Mouse (Mus musculus) erythroid progenitor cell, adult 5-6 weeks (primary cell): ENCODE data around the gene Crygs. TPM values are rescaled to one million over a fixed set of nuclear protein-coding genes. Genes with fewer than 3 reads are reported as not detected.
"Not testable (repeated sequence)": the region's sequence is repeated elsewhere in the genome, so short reads cannot be mapped to it uniquely, and the experiment has no call there.

Experiments
- ATAC-seq: replicated peaks from 2 replicates; pipeline ENCODE4 v1.8.0; 2016; ENCODE audit warnings: moderate number of reproducible peaks, mild to moderate bottlenecking, moderate TSS enrichment, inconsistent platforms; ENCODE audit not compliant: poor library complexity, low FRiP score, severe bottlenecking
- total RNA-seq, 2 experiments: library from RNA; stranded (forward) in 1 of 2; stranded (reverse) in 1 of 2; fragments of 150-400 nt in 1 of 2; fragments of 186-747, 209-891 nt in 1 of 2; gene quantifications; 2 replicates each; pipeline versions ENCODE4 v1.2.3 to v1.2.4; 2015 to 2017; ENCODE audit warnings: low replicate concordance in 2 of 2

Crygs gene
- total RNA-seq, 2 experiments from 2014 or later, result not detected

DNA sequence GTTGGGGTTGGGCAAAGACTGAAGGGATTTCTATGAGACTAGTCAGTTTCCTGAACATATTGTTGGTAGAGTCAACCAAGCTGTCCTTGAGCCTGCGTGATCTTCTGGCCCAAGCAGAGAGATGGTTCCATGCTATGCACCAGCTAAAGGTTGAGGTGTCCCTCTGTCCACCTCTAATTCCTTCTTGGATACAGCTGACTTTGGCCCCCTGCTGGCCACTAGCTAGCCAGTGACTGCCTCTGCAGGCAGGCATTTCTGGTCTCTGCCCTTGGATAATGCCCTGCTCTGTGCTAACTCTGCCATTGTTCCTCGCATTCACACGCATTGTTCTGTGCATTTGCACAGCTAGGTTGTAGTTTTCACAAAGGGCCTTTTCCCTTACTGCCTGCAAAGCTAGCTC, 15.9 kb downstream of the Crygs start:
- no peak for ATAC-seq

DNA sequence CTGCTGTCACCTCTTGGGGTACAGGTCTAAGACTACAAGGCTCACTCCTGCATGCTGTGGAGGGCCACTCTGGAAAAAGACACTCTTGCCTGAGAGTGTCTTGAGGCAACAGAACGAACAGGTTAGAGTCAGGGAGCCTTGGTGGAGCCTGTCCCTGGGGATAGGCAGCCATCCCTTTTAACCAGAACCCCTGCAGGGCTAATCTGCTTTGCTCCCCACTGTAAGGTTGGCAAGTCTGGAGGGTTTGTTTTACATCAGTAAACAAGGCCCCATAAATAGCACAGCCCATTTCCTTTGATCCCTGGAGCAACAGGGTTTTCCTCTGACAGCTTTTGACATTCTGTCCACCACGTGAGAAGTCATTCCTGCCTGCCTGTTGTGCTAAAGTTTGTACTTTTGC, 20.1 kb downstream of the Crygs start:
- ATAC-seq, result no peak

GRCm38 (mm10) chr16:22789908-22790367, 21.4 kb downstream of the Crygs start:
- no peak for ATAC-seq

GRCm38 (mm10) chr16:22782686-22783085, 28.7 kb downstream of the Crygs start:
- no peak for ATAC-seq

GRCm38 (mm10) chr16:22779228-22779835, 32.0 kb downstream of the Crygs start:
- no peak for ATAC-seq

DNA sequence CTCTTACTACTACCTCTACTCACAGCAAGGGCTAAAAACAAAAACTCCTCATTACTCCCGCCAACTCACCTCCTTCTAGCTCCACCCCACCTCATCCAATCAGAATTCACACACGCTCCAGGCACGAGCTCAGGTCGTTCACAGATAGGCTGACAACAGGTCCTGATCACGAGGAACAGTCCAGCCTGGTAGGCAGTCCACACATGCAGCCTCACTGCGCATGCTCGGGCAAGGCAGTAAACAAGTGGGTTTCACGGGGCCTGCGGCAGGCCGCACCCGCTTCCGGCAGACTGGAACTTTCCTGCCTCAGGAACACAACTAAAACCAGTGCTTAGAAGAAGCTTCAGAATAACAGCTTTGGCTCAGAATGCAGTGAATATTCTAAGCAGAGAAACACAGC, 33.1 kb downstream of the Crygs start:
- not testable (repeated sequence) for ATAC-seq

- ATAC-seq, result no peak
Measured at GRCm38 (mm10) chr16:22775471-22775985, 35.8 kb downstream of the Crygs start.

GRCm38 (mm10) chr16:22768661-22769060, 42.7 kb downstream of the Crygs start:
- no peak for ATAC-seq

GRCm38 (mm10) chr16:22767405-22767804, 44.0 kb downstream of the Crygs start:
- no peak for ATAC-seq

DNA sequence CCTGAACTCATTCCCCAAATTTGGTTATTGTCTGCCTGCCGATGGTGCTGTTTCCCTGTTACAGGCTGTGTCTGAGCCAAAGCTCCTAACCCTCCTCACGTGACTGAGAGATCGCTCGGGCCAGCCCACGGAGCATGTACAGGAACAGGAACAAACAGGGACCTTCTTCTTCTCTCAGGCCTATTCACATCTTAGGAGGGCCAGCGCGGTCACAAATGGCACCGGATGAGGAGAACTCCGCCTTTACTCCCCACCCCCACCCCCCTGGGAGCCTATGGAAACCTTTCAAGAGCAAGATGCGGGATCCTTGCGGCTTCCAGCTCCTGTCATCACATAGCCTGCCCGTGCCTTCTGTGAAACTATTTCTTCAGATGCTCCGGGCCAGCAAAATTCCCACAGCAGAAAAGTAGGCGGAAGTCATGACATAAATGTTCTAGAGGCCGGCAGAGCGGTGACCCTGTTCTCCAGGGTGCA, 44.6 kb downstream of the Crygs start:
- ATAC-seq, result no peak

DNA sequence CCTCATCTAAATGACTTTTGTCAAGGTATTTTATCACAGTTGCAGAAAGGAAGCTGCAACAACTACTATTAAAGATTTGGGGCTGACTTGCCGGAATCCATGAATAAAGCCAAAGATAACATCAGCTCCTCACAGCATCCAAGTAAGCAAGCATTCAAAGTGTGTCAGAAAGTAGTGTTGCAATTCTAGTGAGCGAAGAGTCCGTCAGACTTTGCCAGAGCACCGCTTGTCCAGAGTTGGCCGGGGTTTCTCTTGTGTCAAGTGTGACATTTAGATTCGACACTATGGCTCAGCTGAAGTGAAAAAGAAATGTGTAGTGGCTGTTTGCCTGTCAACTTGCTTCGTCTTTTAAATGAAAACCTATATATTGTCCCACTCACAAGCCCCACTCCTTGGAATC, 45.8 kb downstream of the Crygs start:
- no peak for ATAC-seq

Other genes starting within 250 kb of the Crygs start
- gene Dgkg, start 154.4 kb downstream of the Crygs start, total RNA-seq (2015; ENCODE audit: low replicate concordance), result 4.0 and 6.7 TPM in 2 replicates
- gene Dgkg, start 154.4 kb downstream of the Crygs start, total RNA-seq (2017; ENCODE audit: low replicate concordance), result 1.5 and 4.0 TPM in 2 replicates
- 86.1 and 90.5 TPM in 2 replicates for gene Tbccd1, start 46.1 kb upstream of the Crygs start, total RNA-seq (2015; ENCODE audit: low replicate concordance)
- gene Tbccd1, start 46.1 kb upstream of the Crygs start, total RNA-seq (2017; ENCODE audit: low replicate concordance), result 99.1 and 105 TPM in 2 replicates
- 91.4 and 105 TPM in 2 replicates for gene Dnajb11, start 46.3 kb upstream of the Crygs start, total RNA-seq (2015; ENCODE audit: low replicate concordance)
- 118 and 144 TPM in 2 replicates for gene Dnajb11, start 46.3 kb upstream of the Crygs start, total RNA-seq (2017; ENCODE audit: low replicate concordance)
- gene Ahsg, start 79.7 kb upstream of the Crygs start, total RNA-seq (2015; ENCODE audit: low replicate concordance), result not detected in 2 replicates
- not detected in 2 replicates for gene Ahsg, start 79.7 kb upstream of the Crygs start, total RNA-seq (2017; ENCODE audit: low replicate concordance)
- not detected in 2 replicates for gene Fetub, start 106.8 kb upstream of the Crygs start, total RNA-seq (2015; ENCODE audit: low replicate concordance)
- gene Fetub, start 106.8 kb upstream of the Crygs start, total RNA-seq (2017; ENCODE audit: low replicate concordance), result not detected in 2 replicates
- not detected in 2 replicates for gene Hrg, start 139.5 kb upstream of the Crygs start, total RNA-seq (2015; ENCODE audit: low replicate concordance)
- gene Hrg, start 139.5 kb upstream of the Crygs start, total RNA-seq (2017; ENCODE audit: low replicate concordance), result not detected in 2 replicates
- gene Kng2, start 217.9 kb upstream of the Crygs start, total RNA-seq (2015; ENCODE audit: low replicate concordance), result not detected in 2 replicates
- 2.6 TPM in 1 of 2 replicates, not detected in the other for gene Kng2, start 217.9 kb upstream of the Crygs start, total RNA-seq (2017; ENCODE audit: low replicate concordance)
- gene Kng1, start 246.3 kb upstream of the Crygs start, total RNA-seq (2015; ENCODE audit: low replicate concordance), result 0.72 and 3.4 TPM in 2 replicates
- gene Kng1, start 246.3 kb upstream of the Crygs start, total RNA-seq (2017; ENCODE audit: low replicate concordance), result not detected in 2 replicates